Mouse (Mus musculus) cerebellum, adult 9-10 months (tissue): ENCODE results near the gene Pcdh7.

Source experiments
- DNase-seq: peaks from one replicate; pipeline ENCODE4 v3.0.0; 2022

Pcdh7 gene

GRCm38 (mm10) chr5:57803108-57803507, 85.3 kb downstream of the Pcdh7 start:
- no peak for DNase-seq

- DNase-seq, result no peak
Observed at GRCm38 (mm10) chr5:57803890-57804289, 86.1 kb downstream of the Pcdh7 start.

- DNase-seq, result no peak
Observed at GRCm38 (mm10) chr5:57807350-57807749, 89.6 kb downstream of the Pcdh7 start.

GRCm38 (mm10) chr5:57810641-57811040, 92.9 kb downstream of the Pcdh7 start:
- no peak for DNase-seq

DNA sequence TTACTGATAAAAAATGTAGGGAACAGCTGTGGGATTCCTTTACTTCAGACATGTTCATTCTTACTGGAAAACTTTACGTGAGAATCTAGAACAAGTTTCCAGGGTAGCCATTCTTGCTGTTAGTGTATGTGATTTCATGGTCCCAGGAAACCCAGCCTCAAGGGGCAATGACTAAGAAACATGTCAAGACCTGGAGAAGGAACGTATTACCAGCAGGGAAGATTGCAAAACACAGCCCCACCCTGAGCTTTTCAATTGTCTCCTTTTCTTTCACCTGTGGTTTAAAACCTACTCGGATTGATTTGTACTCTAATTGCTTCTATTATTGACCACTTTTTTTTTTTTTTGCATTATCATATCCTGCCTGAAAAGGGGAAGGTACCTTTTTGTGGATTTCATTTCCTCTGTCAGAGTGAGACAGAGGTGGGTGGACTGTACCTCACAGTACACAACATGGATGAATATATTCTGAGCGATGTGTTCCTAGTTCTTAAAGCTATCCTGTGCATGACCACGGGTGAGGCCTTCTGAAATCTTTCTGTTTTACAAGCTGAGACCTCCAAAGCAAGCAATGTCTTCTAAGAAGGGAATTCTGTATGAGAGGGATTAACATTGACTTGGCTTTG, 98.3 kb downstream of the Pcdh7 start:
- no peak for DNase-seq

DNA sequence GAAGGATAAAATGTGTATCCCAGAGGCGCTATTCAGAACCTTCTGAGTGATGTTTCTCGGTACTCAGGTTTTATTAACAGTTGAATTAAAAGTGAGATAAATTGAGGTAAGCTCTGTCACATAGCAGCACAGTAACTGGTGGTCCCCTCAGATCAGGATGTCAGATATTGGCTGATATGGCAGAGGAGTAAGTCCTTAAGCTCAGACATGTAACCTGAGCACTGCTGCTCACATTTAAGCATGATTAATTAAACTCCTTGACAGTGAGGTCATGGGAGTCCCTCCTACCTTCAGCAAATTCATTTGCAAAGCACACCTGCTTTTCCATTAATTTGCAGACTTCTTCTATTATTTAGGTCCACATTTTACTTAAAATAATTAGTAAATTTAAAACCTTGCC, 102.0 kb downstream of the Pcdh7 start:
- no peak for DNase-seq

GRCm38 (mm10) chr5:57821099-57821498, 103.3 kb downstream of the Pcdh7 start:
- no peak for DNase-seq

DNA sequence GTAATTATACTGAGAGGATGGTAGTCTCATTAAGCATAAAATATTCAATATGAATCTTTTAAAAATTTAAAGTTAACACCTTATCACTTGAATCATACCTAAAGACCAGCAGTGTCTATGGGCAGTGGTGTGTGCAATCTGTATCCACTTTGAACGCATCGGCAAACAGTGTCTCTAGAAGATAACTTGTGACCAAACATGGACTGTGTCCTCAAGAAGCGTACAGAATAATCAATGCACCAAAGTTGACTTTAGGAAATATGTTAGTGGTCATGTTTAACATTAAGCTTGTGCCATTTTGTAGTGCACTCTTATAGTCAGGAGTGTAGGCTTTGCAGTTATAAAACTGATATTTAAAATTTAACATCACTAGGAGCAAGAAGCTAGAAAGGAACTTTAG, 110.7 kb downstream of the Pcdh7 start:
- DNase-seq, result no peak

GRCm38 (mm10) chr5:57837150-57837549, 119.4 kb downstream of the Pcdh7 start:
- DNase-seq, result no peak

- DNase-seq, result no peak
Observed at GRCm38 (mm10) chr5:57841357-57842119, 123.8 kb downstream of the Pcdh7 start.

- no peak for DNase-seq
Observed at GRCm38 (mm10) chr5:57847500-57847899, 129.7 kb downstream of the Pcdh7 start.

DNA sequence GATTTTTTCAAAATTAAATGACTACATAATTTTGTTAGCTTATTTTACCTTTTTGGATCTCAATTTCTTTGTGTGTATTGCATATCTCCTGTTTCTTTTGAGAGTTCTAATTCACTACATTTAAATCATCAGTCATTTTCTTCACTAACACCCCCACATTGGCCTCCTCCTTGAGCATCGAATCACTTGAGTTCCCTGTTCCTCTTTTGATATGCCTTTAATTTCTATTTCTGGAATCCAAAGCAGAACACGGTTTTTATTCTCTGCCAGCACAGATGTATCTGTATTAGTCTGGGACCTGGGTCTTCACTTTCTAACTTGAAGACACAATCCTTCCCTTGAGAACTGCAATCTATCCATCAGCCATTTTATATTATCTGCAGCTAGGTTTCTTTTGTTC, 132.3 kb downstream of the Pcdh7 start:
- DNase-seq, result no peak

GRCm38 (mm10) chr5:57857316-57857715, 139.5 kb downstream of the Pcdh7 start:
- DNase-seq, result no peak

DNA sequence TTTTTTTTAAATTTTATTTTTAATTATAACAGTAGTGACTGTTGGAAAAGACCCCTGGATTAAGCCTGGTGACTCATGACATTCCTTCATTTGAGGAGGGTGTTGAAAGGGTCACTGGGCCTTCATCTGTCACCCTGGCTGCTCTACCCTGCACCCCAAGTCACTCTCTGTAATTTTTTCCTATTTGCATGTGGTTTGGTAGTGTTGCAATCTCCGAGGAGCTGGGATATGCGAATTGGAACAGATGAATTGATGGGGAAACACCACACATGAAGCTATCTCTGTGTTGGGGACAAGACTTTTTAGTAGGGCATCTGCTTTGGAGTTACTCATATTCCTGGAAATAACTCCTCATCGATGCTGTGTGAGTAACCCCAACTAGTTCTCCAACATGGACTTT, 146.5 kb downstream of the Pcdh7 start:
- no peak for DNase-seq

DNA sequence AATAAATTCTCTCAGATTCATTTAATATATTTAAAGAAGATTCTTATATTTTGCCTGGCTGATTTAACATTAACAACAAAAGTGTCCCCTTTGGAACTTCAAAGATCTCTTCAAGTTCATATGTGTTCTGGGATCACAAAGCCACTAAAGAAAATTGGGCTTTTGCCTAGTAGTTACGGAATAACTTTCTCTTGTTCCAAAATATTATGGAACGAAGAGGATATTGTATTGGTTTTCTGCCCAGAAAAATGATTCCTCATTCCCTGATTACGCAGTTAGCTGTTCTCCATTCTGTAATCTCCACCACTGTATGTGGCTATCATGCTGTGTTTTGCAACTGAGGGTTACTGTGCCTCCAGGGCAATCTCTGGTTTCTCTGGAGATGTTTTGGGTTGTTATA, 147.5 kb downstream of the Pcdh7 start:
- no peak for DNase-seq

DNA sequence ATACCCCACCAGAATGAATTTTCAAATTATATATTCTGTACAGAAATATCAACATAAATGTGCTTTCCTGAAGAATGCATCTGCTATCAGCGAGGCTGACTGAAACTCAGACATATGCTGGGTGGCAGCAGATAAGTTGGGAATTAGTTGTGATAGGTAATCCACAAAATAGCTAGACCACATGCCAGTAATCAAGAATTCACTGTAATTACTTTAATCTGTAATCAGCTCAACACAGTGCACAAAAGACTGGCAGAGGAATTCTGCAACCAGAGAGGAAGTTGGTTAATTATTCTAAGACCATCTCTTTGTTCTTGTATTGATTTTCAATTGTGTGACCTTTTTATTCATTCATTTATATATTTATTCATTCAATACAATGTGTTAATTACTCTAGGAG, 148.3 kb downstream of the Pcdh7 start:
- no peak for DNase-seq

DNA sequence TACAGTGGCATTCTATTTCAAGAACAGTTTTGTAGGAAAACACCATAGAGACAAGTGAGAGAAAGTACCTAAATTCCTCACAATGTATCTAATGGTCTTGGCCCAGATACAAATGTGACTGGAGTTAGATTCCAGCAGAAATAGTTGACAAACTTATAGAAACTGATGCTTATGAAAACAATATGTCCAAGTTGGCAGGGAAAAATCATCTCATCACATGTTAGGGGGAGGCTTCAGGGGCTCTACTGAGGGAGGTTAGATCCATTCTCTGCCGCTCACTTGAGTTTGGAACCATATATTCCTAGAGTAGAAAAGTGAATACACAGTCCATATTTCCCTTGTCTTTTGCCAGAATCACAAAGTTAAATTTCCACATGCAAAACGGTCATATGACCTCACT, 150.1 kb downstream of the Pcdh7 start:
- no peak for DNase-seq

- no peak for DNase-seq
Observed at GRCm38 (mm10) chr5:57868702-57869101, 150.9 kb downstream of the Pcdh7 start.

- no peak for DNase-seq
Observed at GRCm38 (mm10) chr5:57870727-57871126, 153.0 kb downstream of the Pcdh7 start.

- DNase-seq, result no peak
Observed at GRCm38 (mm10) chr5:57884982-57885381, 167.2 kb downstream of the Pcdh7 start.

GRCm38 (mm10) chr5:57899018-57899614, 181.3 kb downstream of the Pcdh7 start:
- DNase-seq, result no peak

DNA sequence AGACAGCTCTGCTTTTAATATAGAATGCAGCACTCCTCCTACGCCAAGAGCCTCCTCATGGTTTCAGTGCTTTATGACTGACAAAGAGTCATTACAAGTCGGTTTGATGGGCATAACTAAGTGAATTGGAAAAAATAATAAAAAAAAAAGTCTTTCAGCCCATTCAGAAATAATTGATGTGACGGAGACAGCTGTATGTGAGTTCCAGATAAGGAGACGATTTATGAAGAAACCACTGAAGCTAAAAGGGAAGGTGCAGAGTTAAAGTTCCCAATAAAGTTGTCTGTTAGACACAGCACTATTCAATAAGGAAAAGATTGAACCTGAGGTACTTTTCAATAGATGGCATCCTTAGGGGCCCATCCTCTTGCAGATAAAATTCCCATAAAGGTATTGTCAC, 189.5 kb downstream of the Pcdh7 start:
- no peak for DNase-seq

DNA sequence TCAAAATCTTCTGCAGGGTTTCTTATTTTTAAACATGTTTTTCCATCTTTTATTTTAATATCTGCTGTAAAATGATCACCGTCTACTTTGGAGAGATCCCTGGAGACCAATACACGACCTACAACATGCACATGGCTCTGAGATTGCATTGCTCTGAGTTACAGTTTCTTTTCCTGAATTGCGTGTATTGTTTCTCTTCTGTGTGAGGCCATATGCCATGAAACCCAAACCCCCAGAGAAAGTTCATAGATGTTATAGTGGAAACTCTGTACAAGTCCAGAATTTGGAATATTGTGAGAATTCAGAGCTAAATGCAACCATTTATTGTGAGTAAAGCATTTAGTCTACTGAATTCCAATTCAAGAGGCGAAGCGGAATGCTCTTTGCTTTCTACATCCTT, 203.4 kb downstream of the Pcdh7 start:
- DNase-seq, result no peak

DNA sequence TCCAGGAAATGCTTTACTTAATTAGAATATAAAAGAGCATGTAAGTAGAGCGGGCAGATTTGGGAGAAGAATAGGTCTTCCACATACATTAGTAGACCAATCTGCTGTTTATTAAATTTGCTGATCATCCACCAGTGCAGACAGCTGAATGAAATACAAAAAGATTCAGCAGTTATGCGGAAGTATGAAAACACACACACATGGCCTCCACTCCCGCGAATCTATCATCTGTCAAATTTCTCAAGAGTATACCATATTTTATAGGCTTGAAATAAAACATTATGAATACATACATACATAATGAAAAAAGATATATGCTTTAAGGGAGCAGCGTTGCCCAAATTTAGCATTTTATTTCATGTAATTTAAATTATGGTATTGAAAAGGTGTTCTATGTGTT, 213.6 kb downstream of the Pcdh7 start:
- no peak for DNase-seq
